Mouse (Mus musculus): ENCODE data around the gene St7l. TPM values are rescaled to one million over a fixed set of nuclear protein-coding genes. Genes with fewer than 3 reads are reported as not detected.

Gene St7l
- polyA plus RNA-seq, 1 experiment, result 13.2 TPM

DNA sequence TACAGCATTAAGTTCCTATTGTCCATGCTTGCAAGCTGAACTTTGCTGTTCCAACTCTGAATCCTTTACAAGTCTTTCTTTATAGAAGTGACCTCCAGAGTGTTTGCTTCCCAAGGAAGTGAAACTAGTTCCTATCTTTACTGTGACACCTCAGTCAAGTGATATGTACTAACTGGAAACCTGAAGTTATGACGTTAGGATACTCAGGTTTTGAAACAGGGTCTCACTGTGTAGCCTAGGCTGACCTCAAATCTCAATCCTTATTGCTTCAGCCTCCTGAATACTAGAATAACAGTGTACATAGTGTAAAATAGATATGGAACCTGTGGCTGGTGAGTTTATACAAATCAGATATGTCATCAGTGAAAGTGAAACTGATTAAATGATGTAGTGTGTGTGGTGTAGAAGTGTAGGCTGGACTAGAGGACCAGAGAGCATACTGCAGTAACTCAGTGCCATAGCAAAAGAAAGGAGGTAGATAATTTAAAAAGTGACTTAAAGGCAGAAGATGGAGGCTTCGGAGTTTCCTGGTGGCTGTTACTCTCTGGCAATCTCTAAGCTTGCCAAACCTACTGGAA, 74.0 kb downstream of the St7l start:
- TF ChIP-seq POLR2AphosphoS2 (IDR thresholded peaks at IDR 0.05; ENCODE audit: insufficient read length, low read depth) (no peak), POLR2A (IDR thresholded peaks at IDR 0.05; ENCODE audit: insufficient read length, low read depth) (no peak), E2F4 (IDR thresholded peaks at IDR 0.05; ENCODE audit: insufficient read depth) (no peak), SRF (IDR thresholded peaks at IDR 0.05; ENCODE audit: control insufficient read depth, insufficient read length, low read depth) (no peak), MAX (IDR thresholded peaks at IDR 0.05; ENCODE audit: low read depth) (no peak), MYOG (IDR thresholded peaks at IDR 0.05; ENCODE audit: control insufficient read depth in 1 of 3, insufficient read depth in 1 of 3, insufficient read length in 2 of 3, low read depth in 2 of 3) (no peak), CEBPB (IDR thresholded peaks at IDR 0.05; ENCODE audit: insufficient read depth, poor library complexity, severe bottlenecking) (no peak), TCF12 (IDR thresholded peaks at IDR 0.05; ENCODE audit: insufficient read depth, poor library complexity, severe bottlenecking) (no peak), USF1 (IDR thresholded peaks at IDR 0.05; ENCODE audit: low read depth) (no peak), REST (IDR thresholded peaks at IDR 0.05; ENCODE audit: insufficient read depth, insufficient read length) (no peak), TCF3 (IDR thresholded peaks at IDR 0.05; ENCODE audit: insufficient read length, low read depth) (no peak), MYOD1 (IDR thresholded peaks at IDR 0.05; ENCODE audit: control insufficient read depth in 1 of 3, insufficient read length in 2 of 3, low read depth in 2 of 3) (no peak)
- Histone ChIP-seq H3K27me3 (ENCODE audit: control insufficient read depth, insufficient read depth, insufficient read length) (no peaks in the 10 kb centered on the region), H3K36me3 (ENCODE audit: control insufficient read depth, insufficient read depth) (no peaks in the 10 kb centered on the region), H3K79me2 (ENCODE audit: control insufficient read depth, insufficient read depth) (no peaks in the 10 kb centered on the region), H3ac (ENCODE audit: control insufficient read depth, insufficient read length) (no peak overlapping the region), H3K4me2 (ENCODE audit: low read depth) (no peak overlapping the region), H3K4me3 (no peak overlapping the region)

DNA sequence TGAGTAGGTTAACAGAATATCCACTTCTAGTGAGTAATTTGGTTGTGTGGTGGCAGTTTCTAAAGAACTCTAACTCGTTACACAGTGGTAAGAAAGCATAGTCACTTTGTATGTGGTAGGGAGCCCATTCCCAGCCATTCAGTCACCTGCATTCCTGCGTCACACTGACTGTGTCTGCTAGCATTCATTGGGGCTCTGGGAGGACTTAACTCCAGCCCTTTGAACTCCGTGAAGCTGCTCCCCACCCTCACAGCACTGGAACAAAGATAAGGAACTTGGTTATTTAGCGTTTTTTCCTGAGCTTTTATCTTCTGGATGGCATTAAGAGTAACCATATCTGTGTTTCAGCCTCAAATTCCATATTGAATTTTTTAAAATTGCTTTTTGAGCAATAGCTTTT, 74.5 kb downstream of the St7l start:
- Histone ChIP-seq H3K4me3 (no peak overlapping the region), H3K27me3 (ENCODE audit: control insufficient read depth, insufficient read depth, insufficient read length) (no peaks in the 10 kb centered on the region), H3K4me2 (ENCODE audit: low read depth) (no peak overlapping the region), H3K79me2 (ENCODE audit: control insufficient read depth, insufficient read depth) (no peaks in the 10 kb centered on the region), H3ac (ENCODE audit: control insufficient read depth, insufficient read length) (no peak overlapping the region), H3K36me3 (ENCODE audit: control insufficient read depth, insufficient read depth) (no peaks in the 10 kb centered on the region)
- TF ChIP-seq SRF (IDR thresholded peaks at IDR 0.05; ENCODE audit: control insufficient read depth, insufficient read length, low read depth), result no peak
- no peak for TF ChIP-seq POLR2AphosphoS2 (IDR thresholded peaks at IDR 0.05; ENCODE audit: insufficient read length, low read depth)
- no peak for TF ChIP-seq E2F4 (IDR thresholded peaks at IDR 0.05; ENCODE audit: insufficient read depth)
- no peak for TF ChIP-seq CEBPB (IDR thresholded peaks at IDR 0.05; ENCODE audit: insufficient read depth, poor library complexity, severe bottlenecking)
- TF ChIP-seq POLR2A (IDR thresholded peaks at IDR 0.05; ENCODE audit: insufficient read length, low read depth), result no peak
- TF ChIP-seq MYOG (IDR thresholded peaks at IDR 0.05; ENCODE audit: control insufficient read depth in 1 of 3, insufficient read depth in 1 of 3, insufficient read length in 2 of 3, low read depth in 2 of 3), result no peak
- TF ChIP-seq MAX (IDR thresholded peaks at IDR 0.05; ENCODE audit: low read depth), result no peak
- TF ChIP-seq REST (IDR thresholded peaks at IDR 0.05; ENCODE audit: insufficient read depth, insufficient read length), result no peak
- no peak for TF ChIP-seq TCF3 (IDR thresholded peaks at IDR 0.05; ENCODE audit: insufficient read length, low read depth)
- no peak for TF ChIP-seq USF1 (IDR thresholded peaks at IDR 0.05; ENCODE audit: low read depth)
- no peak for TF ChIP-seq TCF12 (IDR thresholded peaks at IDR 0.05; ENCODE audit: insufficient read depth, poor library complexity, severe bottlenecking)
- TF ChIP-seq MYOD1 (IDR thresholded peaks at IDR 0.05; ENCODE audit: control insufficient read depth in 1 of 3, insufficient read length in 2 of 3, low read depth in 2 of 3), result no peak

DNA sequence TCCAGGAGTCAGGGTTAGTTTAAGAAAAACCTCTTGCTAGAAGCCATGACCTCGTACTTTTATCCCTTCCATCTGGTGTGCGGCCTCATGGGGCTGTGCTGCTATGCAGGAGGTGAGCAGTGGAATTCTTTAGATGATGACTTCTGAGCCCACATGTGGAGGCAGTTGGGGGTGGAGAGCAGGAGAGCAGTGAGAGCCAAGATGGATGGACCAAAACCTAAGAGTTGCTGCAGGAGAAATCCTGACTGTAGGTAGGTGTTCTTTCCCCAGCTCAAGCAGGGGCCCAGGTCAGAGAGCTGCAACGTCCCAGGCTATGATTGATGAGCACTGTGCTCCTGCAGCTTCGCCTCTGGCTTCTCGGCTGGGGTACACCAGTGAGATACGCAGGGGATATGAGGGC, 76.9 kb downstream of the St7l start:
- Histone ChIP-seq H3K4me3 (no peak overlapping the region), H3K36me3 (ENCODE audit: control insufficient read depth, insufficient read depth) (no peaks in the 10 kb centered on the region), H3K4me2 (ENCODE audit: low read depth) (no peak overlapping the region), H3K79me2 (ENCODE audit: control insufficient read depth, insufficient read depth) (no peaks in the 10 kb centered on the region), H3K27me3 (ENCODE audit: control insufficient read depth, insufficient read depth, insufficient read length) (no peaks in the 10 kb centered on the region), H3ac (ENCODE audit: control insufficient read depth, insufficient read length) (no peak overlapping the region)
- no peak for TF ChIP-seq E2F4 (IDR thresholded peaks at IDR 0.05; ENCODE audit: insufficient read depth)
- TF ChIP-seq CEBPB (IDR thresholded peaks at IDR 0.05; ENCODE audit: insufficient read depth, poor library complexity, severe bottlenecking), result no peak
- TF ChIP-seq USF1 (IDR thresholded peaks at IDR 0.05; ENCODE audit: low read depth), result no peak
- no peak for TF ChIP-seq SRF (IDR thresholded peaks at IDR 0.05; ENCODE audit: control insufficient read depth, insufficient read length, low read depth)
- no peak for TF ChIP-seq POLR2A (IDR thresholded peaks at IDR 0.05; ENCODE audit: insufficient read length, low read depth)
- no peak for TF ChIP-seq MYOD1 (IDR thresholded peaks at IDR 0.05; ENCODE audit: control insufficient read depth in 1 of 3, insufficient read length in 2 of 3, low read depth in 2 of 3)
- TF ChIP-seq TCF12 (IDR thresholded peaks at IDR 0.05; ENCODE audit: insufficient read depth, poor library complexity, severe bottlenecking), result no peak

DNA sequence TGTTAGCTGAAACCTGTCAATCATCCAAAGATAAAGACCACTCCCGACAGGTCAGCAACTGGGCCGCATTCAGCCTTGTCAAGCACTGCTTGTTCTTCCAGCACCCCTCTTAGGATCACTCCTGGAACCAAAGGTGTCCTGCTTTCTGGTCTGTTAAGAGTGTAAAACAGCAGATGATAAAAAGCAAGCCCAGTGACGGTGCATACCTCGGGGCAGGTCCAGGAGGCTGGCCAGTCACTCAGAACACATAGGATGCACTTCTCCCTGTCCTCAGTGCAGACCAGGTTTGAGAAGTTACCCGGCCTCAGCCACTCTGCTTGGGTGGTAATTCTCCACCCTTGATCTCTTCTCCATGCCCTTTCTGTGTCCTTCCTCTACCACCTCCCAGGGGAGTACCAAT, 78.9 kb downstream of the St7l start:
- no peak for TF ChIP-seq CEBPB (IDR thresholded peaks at IDR 0.05; ENCODE audit: insufficient read depth, poor library complexity, severe bottlenecking)
- no peak for TF ChIP-seq TCF3 (IDR thresholded peaks at IDR 0.05; ENCODE audit: insufficient read length, low read depth)
- no peak for TF ChIP-seq REST (IDR thresholded peaks at IDR 0.05; ENCODE audit: insufficient read depth, insufficient read length)
- no peak for TF ChIP-seq MYOD1 (IDR thresholded peaks at IDR 0.05; ENCODE audit: control insufficient read depth in 1 of 3, insufficient read length in 2 of 3, low read depth in 2 of 3)
- TF ChIP-seq SRF (IDR thresholded peaks at IDR 0.05; ENCODE audit: control insufficient read depth, insufficient read length, low read depth), result no peak
- no peak for TF ChIP-seq MYOG (IDR thresholded peaks at IDR 0.05; ENCODE audit: control insufficient read depth in 1 of 3, insufficient read depth in 1 of 3, insufficient read length in 2 of 3, low read depth in 2 of 3)
- no peak for TF ChIP-seq USF1 (IDR thresholded peaks at IDR 0.05; ENCODE audit: low read depth)
- TF ChIP-seq MAX (IDR thresholded peaks at IDR 0.05; ENCODE audit: low read depth), result no peak
- no peak for TF ChIP-seq TCF12 (IDR thresholded peaks at IDR 0.05; ENCODE audit: insufficient read depth, poor library complexity, severe bottlenecking)
- TF ChIP-seq POLR2A (IDR thresholded peaks at IDR 0.05; ENCODE audit: insufficient read length, low read depth), result no peak
- no peak for TF ChIP-seq E2F4 (IDR thresholded peaks at IDR 0.05; ENCODE audit: insufficient read depth)
- no peak for TF ChIP-seq POLR2AphosphoS2 (IDR thresholded peaks at IDR 0.05; ENCODE audit: insufficient read length, low read depth)
- Histone ChIP-seq H3K27me3 (ENCODE audit: control insufficient read depth, insufficient read depth, insufficient read length) (no peaks in the 10 kb centered on the region), H3ac (ENCODE audit: control insufficient read depth, insufficient read length) (no peak overlapping the region), H3K36me3 (ENCODE audit: control insufficient read depth, insufficient read depth) (no peaks in the 10 kb centered on the region), H3K4me2 (ENCODE audit: low read depth) (no peak overlapping the region), H3K79me2 (ENCODE audit: control insufficient read depth, insufficient read depth) (no peaks in the 10 kb centered on the region), H3K4me3 (no peak overlapping the region)

All from myocyte (in vitro differentiated cells).